Mouse (Mus musculus): ENCODE results near the gene Fmo5. TPM values are rescaled to one million over a fixed set of nuclear protein-coding genes. Genes with fewer than 3 reads are reported as not detected.

The Fmo5 gene
- polyA plus RNA-seq, 1 experiment from 2014 or later: 50.4 TPM

GRCm38 (mm10) chr3:97649469-97649868, 20.9 kb downstream of the Fmo5 start:
- H3K27me3 ChIP-seq (replicated peaks; ENCODE audit: control insufficient read depth, insufficient read depth, low read length): no peaks in the 10 kb centered on the region
- no peak for ATAC-seq
- H3K4me3 ChIP-seq (ENCODE audit: low read length): no peak overlapping the region
- no peaks in the 10 kb centered on the region for H3K9me3 ChIP-seq (ENCODE audit: control insufficient read depth, low read length)
- no peak overlapping the region for H3K9ac ChIP-seq (ENCODE audit: low read depth, low read length)
- no peaks in the 10 kb centered on the region for H3K36me3 ChIP-seq (ENCODE audit: control insufficient read depth, insufficient read depth, low read length)
- H3K4me1 ChIP-seq (ENCODE audit: control insufficient read depth, insufficient read depth, low read length): no peaks in the 10 kb centered on the region
- H3K4me2 ChIP-seq (ENCODE audit: low read depth, low read length): no peak overlapping the region
- WGBS: 77% methylated on average over 6 of the region's 6 CpGs
- H3K27ac ChIP-seq (ENCODE audit: low read length): no peak overlapping the region

GRCm38 (mm10) chr3:97651604-97652003, 23.0 kb downstream of the Fmo5 start:
- no peaks in the 10 kb centered on the region for H3K4me1 ChIP-seq (ENCODE audit: control insufficient read depth, insufficient read depth, low read length)
- H3K9me3 ChIP-seq (ENCODE audit: control insufficient read depth, low read length): peaks cover 4% of the 10 kb centered on the region; the same call in 1 of the 2 replicates
- ATAC-seq: no peak
- no peak overlapping the region for H3K27ac ChIP-seq (ENCODE audit: low read length)
- WGBS: 78% methylated on average over 10 of the region's 10 CpGs
- H3K9ac ChIP-seq (ENCODE audit: low read depth, low read length): no peak overlapping the region
- no peaks in the 10 kb centered on the region for H3K27me3 ChIP-seq (replicated peaks; ENCODE audit: control insufficient read depth, insufficient read depth, low read length)
- no peak overlapping the region for H3K4me2 ChIP-seq (ENCODE audit: low read depth, low read length)
- H3K36me3 ChIP-seq (ENCODE audit: control insufficient read depth, insufficient read depth, low read length): no peaks in the 10 kb centered on the region
- no peak overlapping the region for H3K4me3 ChIP-seq (ENCODE audit: low read length)

DNA sequence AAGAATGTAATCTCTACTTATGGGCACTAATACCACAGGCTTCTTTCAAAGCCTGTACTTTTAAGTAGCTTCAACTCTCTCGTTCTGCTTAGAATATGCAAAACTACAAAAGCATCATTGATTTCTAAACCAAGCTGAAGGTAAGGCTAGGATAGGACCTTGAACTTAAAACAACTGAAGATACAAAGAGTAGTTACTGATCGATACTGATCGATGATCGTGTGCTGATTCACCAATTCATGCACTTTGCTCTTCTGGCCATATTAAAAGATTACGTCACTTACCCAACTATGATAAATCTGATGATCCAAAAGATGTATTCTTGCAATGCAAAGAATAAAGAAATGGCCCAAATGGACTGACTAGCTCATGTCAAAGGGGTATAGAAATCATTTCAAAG, 25.2 kb downstream of the Fmo5 start:
- ATAC-seq: no peak
- H3K27me3 ChIP-seq (replicated peaks; ENCODE audit: control insufficient read depth, insufficient read depth, low read length): no peaks in the 10 kb centered on the region
- H3K4me3 ChIP-seq (ENCODE audit: low read length): no peak overlapping the region
- H3K9me3 ChIP-seq (ENCODE audit: control insufficient read depth, low read length): peaks cover 4% of the 10 kb centered on the region; the same call in 1 of the 2 replicates
- 94% methylated on average over 5 of the region's 5 CpGs for WGBS
- H3K4me2 ChIP-seq (ENCODE audit: low read depth, low read length): no peak overlapping the region
- peaks cover 5% of the 10 kb centered on the region for H3K4me1 ChIP-seq (ENCODE audit: control insufficient read depth, insufficient read depth, low read length)
- H3K9ac ChIP-seq (ENCODE audit: low read depth, low read length): no peak overlapping the region
- H3K27ac ChIP-seq (ENCODE audit: low read length): no peak overlapping the region
- H3K36me3 ChIP-seq (ENCODE audit: control insufficient read depth, insufficient read depth, low read length): no peaks in the 10 kb centered on the region

DNA sequence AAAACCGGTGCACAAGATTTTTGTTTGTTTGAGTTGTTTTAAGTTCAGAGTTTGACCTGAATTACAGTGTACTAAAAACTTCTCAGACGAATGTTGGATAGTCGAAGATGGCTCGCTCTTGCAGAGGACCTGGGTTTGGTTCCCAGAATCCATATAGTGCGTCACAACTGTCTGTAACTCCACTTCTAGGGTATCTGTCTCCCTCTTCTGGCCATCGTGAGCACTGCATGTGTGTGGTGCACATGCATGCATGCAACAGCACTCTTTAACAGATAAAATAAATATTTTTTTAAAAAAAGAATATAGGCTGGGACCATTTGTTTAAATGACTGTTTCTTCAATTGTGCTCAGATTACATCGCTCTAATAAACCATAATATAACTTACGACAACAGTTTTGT, 26.3 kb downstream of the Fmo5 start:
- 83% methylated on average over 8 of the region's 8 CpGs for WGBS
- ATAC-seq: no peak
- H3K9ac ChIP-seq (ENCODE audit: low read depth, low read length): no peak overlapping the region
- H3K9me3 ChIP-seq (ENCODE audit: control insufficient read depth, low read length): peaks cover 4% of the 10 kb centered on the region; the same call in 1 of the 2 replicates
- no peaks in the 10 kb centered on the region for H3K36me3 ChIP-seq (ENCODE audit: control insufficient read depth, insufficient read depth, low read length)
- no peaks in the 10 kb centered on the region for H3K27me3 ChIP-seq (replicated peaks; ENCODE audit: control insufficient read depth, insufficient read depth, low read length)
- H3K4me3 ChIP-seq (ENCODE audit: low read length): no peak overlapping the region
- peaks cover 16% of the 10 kb centered on the region for H3K4me1 ChIP-seq (ENCODE audit: control insufficient read depth, insufficient read depth, low read length)
- H3K27ac ChIP-seq (ENCODE audit: low read length): no peak overlapping the region
- H3K4me2 ChIP-seq (ENCODE audit: low read depth, low read length): no peak overlapping the region

DNA sequence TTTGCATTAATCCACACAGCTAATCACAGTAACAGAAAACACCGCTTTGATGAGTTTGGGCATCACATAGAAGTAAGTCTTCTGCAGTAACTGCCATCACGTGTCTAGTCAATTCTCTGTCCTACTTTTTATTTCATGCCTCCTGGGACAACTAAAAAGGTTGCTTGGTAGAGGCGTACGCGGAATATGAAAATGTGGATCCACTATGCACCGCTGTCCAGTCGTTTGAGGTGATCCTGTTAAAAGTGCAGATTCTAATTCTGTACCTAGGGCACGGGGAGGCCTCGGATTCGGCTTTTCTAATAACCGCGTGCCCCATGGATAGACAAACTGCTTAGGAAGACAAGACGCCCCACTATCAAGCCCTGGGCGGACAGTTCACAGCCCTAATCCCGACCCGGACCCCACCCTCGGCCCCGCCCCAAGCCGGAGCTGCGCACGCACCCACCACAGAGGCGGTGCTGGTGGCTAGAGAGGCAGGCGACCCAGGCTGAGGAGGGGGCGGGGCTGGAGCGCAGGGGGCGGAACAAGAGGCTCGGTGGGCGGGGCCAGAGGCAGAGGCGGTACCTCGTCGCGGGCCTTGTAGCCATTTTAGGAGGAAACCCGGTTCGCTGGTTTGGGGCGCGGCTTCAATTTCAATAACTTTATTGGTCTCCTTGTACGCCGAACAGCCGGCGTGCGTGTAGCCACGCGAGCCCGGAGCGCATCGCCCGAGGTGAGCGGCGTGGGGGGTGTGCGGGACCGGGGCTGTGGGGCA, 29.2 kb downstream of the Fmo5 start, which contains the start of gene Prkab2:
TSS of gene Prkab2 (plus strand) at position 539 of the 757 bp plus-strand sequence.
- WGBS: 2% methylated on average over 51 of the region's 51 CpGs
- peak within 1 kb of the TSS; percentile 50; the same call in 1 of the 2 replicates for H3K27ac ChIP-seq (ENCODE audit: low read length)
- peaks cover 4% of the 10 kb centered on the region; the same call in 1 of the 2 replicates for H3K9me3 ChIP-seq (ENCODE audit: control insufficient read depth, low read length)
- H3K9ac ChIP-seq (ENCODE audit: low read depth, low read length): peak within 1 kb of the TSS; percentile 83
- peak within 1 kb of the TSS; percentile 80 for H3K4me2 ChIP-seq (ENCODE audit: low read depth, low read length)
- peaks cover 5% of the 10 kb centered on the region; the same call in 1 of the 2 replicates for H3K36me3 ChIP-seq (ENCODE audit: control insufficient read depth, insufficient read depth, low read length)
- ATAC-seq: peak; percentile 96
- peaks cover 16% of the 10 kb centered on the region for H3K4me1 ChIP-seq (ENCODE audit: control insufficient read depth, insufficient read depth, low read length)
- H3K4me3 ChIP-seq (ENCODE audit: low read length): peak within 1 kb of the TSS; percentile 92
- H3K27me3 ChIP-seq (replicated peaks; ENCODE audit: control insufficient read depth, insufficient read depth, low read length): no peaks in the 10 kb centered on the region

GRCm38 (mm10) chr3:97658426-97659193, 30.0 kb downstream of the Fmo5 start:
- peak; percentile 84 for ATAC-seq
- peak overlapping the region; percentile 80 for H3K4me2 ChIP-seq (ENCODE audit: low read depth, low read length)
- H3K36me3 ChIP-seq (ENCODE audit: control insufficient read depth, insufficient read depth, low read length): peaks cover 5% of the 10 kb centered on the region; the same call in 1 of the 2 replicates
- H3K27me3 ChIP-seq (replicated peaks; ENCODE audit: control insufficient read depth, insufficient read depth, low read length): no peaks in the 10 kb centered on the region
- peak overlapping the region; percentile 50; the same call in 1 of the 2 replicates for H3K27ac ChIP-seq (ENCODE audit: low read length)
- H3K4me3 ChIP-seq (ENCODE audit: low read length): peak overlapping the region; percentile 92
- H3K9me3 ChIP-seq (ENCODE audit: control insufficient read depth, low read length): peaks cover 4% of the 10 kb centered on the region; the same call in 1 of the 2 replicates
- under 1% methylated on average over 50 of the region's 50 CpGs for WGBS
- peaks cover 16% of the 10 kb centered on the region for H3K4me1 ChIP-seq (ENCODE audit: control insufficient read depth, insufficient read depth, low read length)
- H3K9ac ChIP-seq (ENCODE audit: low read depth, low read length): peak overlapping the region; percentile 83

- H3K4me3 ChIP-seq (ENCODE audit: low read length): peak overlapping the region; percentile 92; the same call in 1 of the 2 replicates
- H3K9ac ChIP-seq (ENCODE audit: low read depth, low read length): no peak overlapping the region
- no peak for ATAC-seq
- H3K27ac ChIP-seq (ENCODE audit: low read length): no peak overlapping the region
- H3K4me2 ChIP-seq (ENCODE audit: low read depth, low read length): peak overlapping the region; percentile 80; the same call in 1 of the 2 replicates
- H3K9me3 ChIP-seq (ENCODE audit: control insufficient read depth, low read length): peaks cover 2% of the 10 kb centered on the region; the same call in 1 of the 2 replicates
- WGBS: 83% methylated on average over 7 of the region's 7 CpGs
- peaks cover 5% of the 10 kb centered on the region; the same call in 1 of the 2 replicates for H3K36me3 ChIP-seq (ENCODE audit: control insufficient read depth, insufficient read depth, low read length)
- H3K4me1 ChIP-seq (ENCODE audit: control insufficient read depth, insufficient read depth, low read length): peaks cover 16% of the 10 kb centered on the region
- no peaks in the 10 kb centered on the region for H3K27me3 ChIP-seq (replicated peaks; ENCODE audit: control insufficient read depth, insufficient read depth, low read length)
Measured at GRCm38 (mm10) chr3:97659746-97660145, 31.1 kb downstream of the Fmo5 start.

DNA sequence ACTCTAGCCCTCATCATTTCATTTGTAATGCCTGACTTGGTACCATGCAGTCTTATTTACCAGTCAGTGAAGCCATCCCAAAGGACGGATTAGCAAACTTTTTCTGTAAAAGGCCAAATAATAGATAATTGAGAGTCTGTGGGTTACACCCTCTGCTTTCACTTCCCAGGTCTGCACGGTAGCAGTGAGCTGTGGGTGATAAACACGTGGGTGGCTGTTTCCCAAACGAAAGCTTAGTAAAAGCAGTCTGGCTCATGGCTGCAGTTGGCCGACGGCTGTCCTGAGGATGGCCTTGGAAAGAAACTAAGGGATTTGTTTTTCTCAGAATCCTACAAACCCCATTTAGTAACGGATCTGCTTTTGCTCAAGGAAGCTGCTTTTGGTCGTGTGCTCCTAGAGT, 32.6 kb downstream of the Fmo5 start:
- no peak for ATAC-seq
- peaks cover 5% of the 10 kb centered on the region; the same call in 1 of the 2 replicates for H3K36me3 ChIP-seq (ENCODE audit: control insufficient read depth, insufficient read depth, low read length)
- no peaks in the 10 kb centered on the region for H3K27me3 ChIP-seq (replicated peaks; ENCODE audit: control insufficient read depth, insufficient read depth, low read length)
- no peaks in the 10 kb centered on the region for H3K9me3 ChIP-seq (ENCODE audit: control insufficient read depth, low read length)
- H3K9ac ChIP-seq (ENCODE audit: low read depth, low read length): peak overlapping the region; percentile 30
- H3K4me1 ChIP-seq (ENCODE audit: control insufficient read depth, insufficient read depth, low read length): peaks cover 16% of the 10 kb centered on the region
- 48% methylated on average over 8 of the region's 8 CpGs for WGBS
- H3K4me2 ChIP-seq (ENCODE audit: low read depth, low read length): no peak overlapping the region
- no peak overlapping the region for H3K4me3 ChIP-seq (ENCODE audit: low read length)
- H3K27ac ChIP-seq (ENCODE audit: low read length): no peak overlapping the region

DNA sequence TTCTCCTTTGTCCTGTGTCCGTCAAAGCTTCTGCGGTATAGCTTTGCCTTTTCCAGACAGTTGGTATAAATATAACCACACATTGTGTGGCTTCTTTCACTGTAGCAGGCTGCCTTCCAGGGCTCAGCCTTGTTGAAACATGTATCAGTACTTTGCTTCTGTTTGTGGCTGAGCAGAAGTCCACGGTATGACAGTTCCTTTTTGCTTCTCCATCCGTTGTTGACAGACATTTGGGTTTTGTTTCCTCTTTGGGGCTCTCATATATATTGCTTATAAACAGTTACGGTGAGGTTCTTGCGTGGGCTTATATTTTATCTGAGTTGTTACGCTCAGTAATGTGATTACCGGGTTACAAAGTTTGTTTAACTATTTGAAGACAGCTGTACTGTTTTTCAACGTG, 36.9 kb downstream of the Fmo5 start:
- no peak overlapping the region for H3K4me2 ChIP-seq (ENCODE audit: low read depth, low read length)
- 62% methylated on average over 9 of the region's 9 CpGs for WGBS
- no peak overlapping the region for H3K27ac ChIP-seq (ENCODE audit: low read length)
- 0 out of 2 replicates have a peak, but pooled peaks have one; percentile 13 for ATAC-seq
- H3K36me3 ChIP-seq (ENCODE audit: control insufficient read depth, insufficient read depth, low read length): peaks cover 8% of the 10 kb centered on the region
- H3K9ac ChIP-seq (ENCODE audit: low read depth, low read length): no peak overlapping the region
- no peak overlapping the region for H3K4me3 ChIP-seq (ENCODE audit: low read length)
- no peaks in the 10 kb centered on the region for H3K27me3 ChIP-seq (replicated peaks; ENCODE audit: control insufficient read depth, insufficient read depth, low read length)
- H3K4me1 ChIP-seq (ENCODE audit: control insufficient read depth, insufficient read depth, low read length): no peaks in the 10 kb centered on the region
- no peaks in the 10 kb centered on the region for H3K9me3 ChIP-seq (ENCODE audit: control insufficient read depth, low read length)
